Mouse (Mus musculus) heart, postnatal 0 days (tissue): ENCODE data around the gene Phf5a.

Experiments used
- CTCF ChIP-seq: IDR thresholded peaks from 2 replicates; pipeline ENCODE4 v1.5.1; 2016; ENCODE audit warnings: antibody characterized with exemption, control low read depth, low read depth
- EP300 ChIP-seq: IDR thresholded peaks from 2 replicates; pipeline ENCODE4 v1.6.1; 2016; ENCODE audit warnings: antibody characterized with exemption, low read depth

- TF ChIP-seq CTCF: no peak
- no peak for TF ChIP-seq EP300
Measured at GRCm38 (mm10) chr15:81864238-81864637, 7.5 kb downstream of the Phf5a start.
